Mouse (Mus musculus) olfactory bulb, adult 2 months (tissue): ENCODE data around the gene Abcc4. TPM values are rescaled to one million over a fixed set of nuclear protein-coding genes. Genes with fewer than 3 reads are reported as not detected.

Source experiments
- H3K27ac ChIP-seq: fragments of 200-500 bp; 2 replicates; pipeline ENCODE4 v1.5.1; 2012; ENCODE audit warnings: low read depth, low read length; ENCODE audit not compliant: insufficient read depth
- H3K4me1 ChIP-seq: fragments of 200-500 bp; 2 replicates; pipeline ENCODE4 v1.6.1; 2012; ENCODE audit warnings: low read length; ENCODE audit not compliant: control insufficient read depth, insufficient read depth
- H3K4me3 ChIP-seq: fragments of 200-500 bp; 2 replicates; pipeline ENCODE4 v1.5.1; 2012; ENCODE audit warnings: mild to moderate bottlenecking, low read depth, low read length, moderate library complexity; ENCODE audit not compliant: insufficient read depth
- CTCF ChIP-seq: fragments of 200-500 bp; IDR thresholded peaks from 2 replicates; pipeline ENCODE4 v1.5.1; 2012; ENCODE audit warnings: low read depth, mild to moderate bottlenecking, low read length, moderate library complexity; ENCODE audit not compliant: insufficient read depth
- POLR2A ChIP-seq: fragments of 200-500 bp; IDR thresholded peaks from 2 replicates; pipeline ENCODE4 v1.6.1; 2012; ENCODE audit warnings: mild to moderate bottlenecking, low read depth, low read length, moderate library complexity; ENCODE audit not compliant: insufficient read depth
- WGBS: fragments of 180-500 bp; shearing (Covaris S2); methylation state at CpG from one replicate; pipeline ENCODE4 v1.1.7; 2018; 5-methylcytosine and 5-hydroxymethylcytosine counted together
- polyA plus RNA-seq: library from polyadenylated mRNA; stranded (reverse); fragments of >200 nt; gene quantifications from 2 replicates; pipeline ENCODE4 v1.2.4, GENCODE M21; 2012; ENCODE audit warnings: low replicate concordance; ENCODE audit not compliant: missing spikeins, insufficient read depth, insufficient read length

Gene Abcc4
- polyA plus RNA-seq, 1 experiment, result not detected

DNA sequence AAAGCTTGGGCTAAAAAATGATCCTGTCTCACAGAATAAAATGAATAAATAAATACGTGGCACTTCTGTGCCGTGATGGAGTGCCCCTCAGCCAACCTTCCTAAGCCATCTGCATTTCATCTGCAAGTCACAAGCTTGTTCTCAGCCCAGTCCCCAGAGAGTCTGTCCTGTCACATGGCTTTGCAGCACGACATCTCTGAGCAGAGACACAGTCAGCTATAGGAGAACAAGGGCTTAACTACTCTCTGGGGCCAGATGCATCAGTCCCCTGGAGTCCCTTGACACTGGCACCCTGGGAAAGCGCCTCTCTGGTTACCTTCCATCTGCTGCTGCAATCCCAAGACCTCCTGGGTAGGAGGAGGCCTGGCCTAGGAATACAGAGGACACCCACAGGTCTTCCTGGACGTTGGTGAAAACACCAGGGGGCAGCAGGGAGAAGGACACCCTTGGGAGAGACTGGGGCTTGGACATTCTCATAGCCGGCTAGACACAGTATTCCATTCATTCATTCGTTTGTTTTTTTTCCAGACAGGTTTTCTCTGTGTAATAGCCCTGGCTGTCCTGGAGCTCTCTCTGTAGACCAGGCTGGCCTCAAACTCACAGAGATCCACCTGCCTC is 3.9 kb downstream of the Abcc4 start:
- TF ChIP-seq POLR2A, result no peak
- no peak for TF ChIP-seq CTCF
- peaks cover 4% of the 10 kb centered on the region for H3K4me1 ChIP-seq
- H3K4me3 ChIP-seq, result no peak overlapping the region
- H3K27ac ChIP-seq, result no peak overlapping the region
- 76% methylated on average over 7 of the region's 7 CpGs for WGBS

DNA sequence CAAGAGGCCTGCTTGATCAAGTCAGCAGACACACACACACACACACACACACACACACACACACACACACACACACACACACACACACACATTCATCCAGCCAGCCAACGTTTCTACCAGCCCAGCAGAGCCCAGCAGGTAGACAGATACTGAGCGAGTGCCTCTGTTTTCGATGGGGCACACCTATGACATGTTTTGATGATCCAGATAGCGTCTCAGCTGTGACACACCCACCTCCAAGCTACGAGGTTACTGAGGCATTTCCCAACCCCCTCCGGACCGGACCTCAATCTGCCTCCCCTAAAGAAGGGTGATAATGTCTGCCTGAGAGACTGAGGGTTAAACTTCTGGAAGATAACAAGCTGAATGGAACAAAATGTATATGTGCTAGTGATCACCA is 5.4 kb downstream of the Abcc4 start:
- 89% methylated on average over 7 of the region's 7 CpGs for WGBS
- no peak overlapping the region for H3K27ac ChIP-seq
- no peak overlapping the region for H3K4me3 ChIP-seq
- TF ChIP-seq CTCF (no peak), POLR2A (no peak)
- no peaks in the 10 kb centered on the region for H3K4me1 ChIP-seq

DNA sequence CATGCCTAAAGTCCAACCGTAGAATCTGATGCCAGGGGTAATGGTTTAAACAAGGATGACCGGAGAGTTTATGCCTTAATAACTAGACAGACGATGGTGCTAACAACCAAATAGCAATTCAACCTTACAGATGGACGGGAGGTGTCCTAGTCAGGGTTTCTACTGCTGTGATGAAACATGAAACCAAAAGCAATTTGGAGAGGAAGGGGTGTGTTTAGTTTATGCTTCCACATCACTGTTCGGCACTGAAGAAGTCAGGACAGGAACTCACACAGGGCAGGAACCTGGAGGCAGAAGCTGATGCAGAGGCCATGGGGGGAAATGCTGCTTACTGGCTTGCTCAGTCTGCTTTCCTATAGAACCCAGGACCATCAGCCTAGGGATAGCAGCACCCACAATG is 6.1 kb downstream of the Abcc4 start:
- 87% methylated on average over 5 of the region's 5 CpGs for WGBS
- no peak overlapping the region for H3K4me3 ChIP-seq
- no peaks in the 10 kb centered on the region for H3K4me1 ChIP-seq
- H3K27ac ChIP-seq, result no peak overlapping the region
- TF ChIP-seq CTCF (no peak), POLR2A (no peak)

DNA sequence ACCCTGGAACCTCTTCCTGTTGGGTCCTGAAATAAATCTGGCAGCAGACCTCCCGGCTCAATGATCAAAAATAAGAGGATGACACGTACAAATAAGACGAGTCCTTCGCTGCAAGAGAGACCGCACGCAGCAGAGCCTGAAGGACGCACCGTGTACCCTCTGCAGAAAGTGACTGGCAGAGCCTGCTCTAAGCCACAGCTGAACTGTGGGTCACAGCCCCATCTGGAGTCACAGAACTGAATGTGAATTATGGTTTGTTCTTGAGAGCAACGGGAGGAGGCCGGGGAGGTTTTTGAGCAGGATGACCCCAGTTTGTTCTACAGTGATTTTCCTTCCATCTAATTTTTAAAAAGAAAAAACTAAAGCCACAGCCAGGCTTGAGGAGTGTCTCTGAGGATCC is 6.5 kb downstream of the Abcc4 start:
- TF ChIP-seq POLR2A, result no peak
- TF ChIP-seq CTCF, result no peak
- Histone ChIP-seq H3K27ac (no peak overlapping the region), H3K4me1 (no peaks in the 10 kb centered on the region), H3K4me3 (no peak overlapping the region)
- 92% methylated on average over 10 of the region's 10 CpGs for WGBS

DNA sequence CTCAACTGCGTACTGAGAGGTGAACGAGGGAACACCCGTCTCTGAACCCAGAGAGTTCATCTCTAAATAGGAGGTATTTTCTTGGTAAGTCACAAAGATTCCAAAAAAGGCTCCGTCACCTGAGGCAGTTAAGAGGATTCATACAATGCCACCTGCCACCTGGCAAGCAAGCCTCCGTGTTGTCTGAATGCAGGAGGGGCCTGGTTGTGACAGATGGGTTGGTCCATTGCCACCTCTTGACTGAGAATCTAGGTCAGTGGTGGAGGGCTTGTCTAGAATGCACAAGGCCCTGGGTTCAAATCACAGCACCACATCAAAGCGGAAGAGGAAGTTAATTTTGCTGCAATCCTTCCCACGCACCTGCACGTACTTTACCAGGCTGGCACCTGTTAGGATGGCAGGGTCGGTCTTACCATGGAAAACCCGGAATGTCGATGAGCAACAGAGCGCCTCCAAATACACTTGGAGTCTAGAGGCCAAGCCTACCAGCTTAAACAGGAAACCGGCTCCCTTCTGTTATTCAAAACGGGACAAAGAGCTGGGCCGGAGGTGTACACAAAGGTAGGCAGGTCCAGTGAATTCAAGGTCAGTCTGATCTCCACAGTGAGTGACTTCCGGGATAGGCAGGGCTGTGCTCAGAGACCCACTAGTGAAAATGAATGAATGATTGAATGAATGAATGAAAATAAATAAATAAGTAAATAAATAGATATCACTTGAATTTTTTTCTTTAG is 9.3 kb downstream of the Abcc4 start:
- Histone ChIP-seq H3K27ac (no peak overlapping the region), H3K4me3 (no peak overlapping the region), H3K4me1 (no peaks in the 10 kb centered on the region)
- WGBS, result 94% methylated on average over 16 of the region's 16 CpGs
- TF ChIP-seq POLR2A, result no peak
- TF ChIP-seq CTCF, result no peak

DNA sequence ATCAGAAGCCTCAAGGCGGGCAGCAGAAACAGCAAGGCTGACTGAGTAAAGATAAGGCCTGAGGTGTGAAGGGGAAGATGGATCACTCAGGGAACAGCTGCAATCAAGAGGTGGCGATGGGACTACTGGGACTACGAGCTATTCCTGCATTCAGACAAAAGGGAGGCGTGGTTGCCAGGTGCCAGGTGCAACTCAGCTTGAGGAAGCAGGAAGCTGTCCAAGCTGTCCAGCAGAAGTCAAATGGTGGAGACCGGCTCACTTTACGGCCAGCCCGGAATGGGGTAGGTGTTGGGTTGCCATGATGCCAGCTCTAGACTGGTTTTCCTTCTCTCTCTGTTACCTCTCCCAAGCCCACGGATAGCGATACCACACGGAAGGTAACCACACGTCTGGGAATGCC is 10.2 kb downstream of the Abcc4 start:
- no peak for TF ChIP-seq POLR2A
- no peak for TF ChIP-seq CTCF
- Histone ChIP-seq H3K27ac (no peak overlapping the region), H3K4me3 (no peak overlapping the region), H3K4me1 (no peaks in the 10 kb centered on the region)
- WGBS, result 96% methylated on average over 11 of the region's 11 CpGs

DNA sequence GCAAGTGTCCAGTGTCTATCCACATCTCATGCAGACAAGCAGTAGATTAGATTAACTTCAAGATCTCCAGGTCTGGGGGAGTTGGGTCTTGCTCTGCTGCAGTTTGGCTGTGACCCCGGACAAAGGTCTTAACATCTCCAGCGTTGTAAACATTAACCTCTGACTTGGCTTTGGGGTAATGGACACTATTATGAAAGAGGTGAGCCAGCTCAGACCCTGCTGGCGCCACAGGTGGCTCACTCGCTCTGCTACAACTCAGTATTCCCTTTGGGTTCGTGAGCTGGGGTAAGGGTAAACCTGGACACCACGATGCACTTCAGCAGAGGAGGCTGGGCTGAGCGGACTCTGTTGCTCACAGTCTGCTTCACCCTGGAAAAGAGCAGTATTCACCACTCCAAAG is 11.7 kb downstream of the Abcc4 start:
- TF ChIP-seq CTCF, result no peak
- TF ChIP-seq POLR2A, result no peak
- Histone ChIP-seq H3K4me1 (0 out of 2 replicates have a peak, but pooled peaks cover 3% of the 10 kb centered on the region), H3K4me3 (no peak overlapping the region), H3K27ac (no peak overlapping the region)
- 96% methylated on average over 7 of the region's 7 CpGs for WGBS

DNA sequence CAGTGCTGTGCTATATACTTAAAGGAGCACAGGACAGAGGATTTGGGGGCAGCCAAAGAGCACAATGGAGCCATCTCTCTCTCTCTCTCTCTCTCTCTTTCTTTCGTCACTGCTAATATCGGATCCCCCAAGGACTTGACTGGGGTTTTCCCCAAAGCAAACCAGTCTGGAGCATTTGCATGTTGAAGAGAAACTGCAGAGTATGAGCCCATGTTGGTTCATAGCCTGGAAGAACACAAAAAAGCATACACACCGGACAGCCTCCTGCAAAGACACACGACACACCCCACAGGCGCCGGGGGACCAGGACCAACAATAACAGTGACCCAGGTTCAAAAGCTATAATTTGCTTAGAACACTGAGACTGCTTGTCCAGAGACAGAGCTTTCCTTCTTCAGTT is 14.1 kb downstream of the Abcc4 start:
- 76% methylated on average over 6 of the region's 6 CpGs for WGBS
- TF ChIP-seq POLR2A (no peak), CTCF (no peak)
- Histone ChIP-seq H3K4me1 (0 out of 2 replicates have a peak, but pooled peaks cover 3% of the 10 kb centered on the region), H3K27ac (no peak overlapping the region), H3K4me3 (no peak overlapping the region)

DNA sequence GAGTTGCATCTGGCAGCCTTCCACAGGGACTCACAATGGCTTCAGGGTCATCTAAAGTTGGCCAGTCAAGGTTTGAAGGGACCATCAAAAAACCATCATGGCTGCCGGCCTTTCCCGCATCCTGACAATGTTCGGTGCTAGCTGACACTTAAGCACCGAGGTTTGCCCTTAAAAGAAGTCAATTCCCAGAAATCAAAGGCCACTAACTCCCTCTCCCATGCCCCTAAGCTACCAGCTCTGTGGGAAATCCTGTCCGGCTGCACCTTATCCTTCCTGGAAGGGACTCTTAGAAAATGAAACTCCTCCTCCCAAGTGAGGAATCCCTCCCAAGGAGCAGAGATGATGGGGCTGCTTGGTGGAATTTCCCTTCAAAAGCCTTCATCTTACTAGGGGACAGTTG is 14.6 kb downstream of the Abcc4 start:
- TF ChIP-seq POLR2A (no peak), CTCF (no peak)
- WGBS, result 93% methylated on average over 5 of the region's 5 CpGs
- no peak overlapping the region for H3K4me3 ChIP-seq
- H3K4me1 ChIP-seq, result 0 out of 2 replicates have a peak, but pooled peaks cover 3% of the 10 kb centered on the region
- no peak overlapping the region for H3K27ac ChIP-seq
